Mouse (Mus musculus) embryo, embryonic 10 days (tissue): ENCODE data around the gene Arl15.

Experiments used
- DNase-seq: peaks from one replicate; pipeline ENCODE4 v3.0.0-alpha.2; 2015; ENCODE audit warnings: low spot score

Arl15 gene

DNA sequence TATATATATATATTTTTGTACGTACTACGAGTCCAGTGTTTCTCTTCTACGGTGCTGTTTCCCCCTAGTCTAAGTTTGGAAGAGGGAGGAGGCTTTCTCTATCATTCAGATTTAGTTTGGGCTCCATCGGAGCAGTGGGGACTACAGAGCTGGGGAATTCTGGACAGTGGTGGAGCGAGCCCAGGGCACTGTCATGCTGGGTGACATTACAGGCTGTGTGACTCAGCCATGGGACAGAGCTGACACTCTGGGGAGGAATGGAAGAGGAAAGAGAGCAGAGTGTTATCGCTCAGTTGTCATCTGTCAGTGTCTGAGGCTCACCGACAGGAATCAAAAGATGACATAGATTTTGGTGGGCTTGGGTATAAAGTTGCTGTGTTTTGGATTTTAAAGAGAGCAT lies 124.4 kb downstream of the Arl15 start:
- DNase-seq, result no peak

DNA sequence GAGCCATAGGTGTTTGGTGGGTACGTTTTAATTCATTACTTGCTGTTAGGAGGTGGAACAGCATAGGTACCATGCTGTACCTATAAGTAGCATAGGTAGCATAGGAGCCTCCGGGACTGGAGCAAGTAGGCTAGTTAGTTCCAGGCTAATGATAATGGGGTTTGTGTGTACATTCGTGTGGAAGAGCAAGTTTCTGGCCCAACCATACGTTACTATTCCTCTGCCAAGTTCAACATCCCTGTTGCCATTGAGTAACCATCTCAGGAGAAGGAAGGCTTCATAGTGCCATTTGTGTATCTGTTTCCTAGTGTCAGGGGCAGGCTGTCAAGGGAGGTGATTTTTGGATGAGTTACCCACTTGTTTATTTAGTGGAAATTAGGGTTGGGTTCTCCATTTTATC lies 141.4 kb downstream of the Arl15 start:
- DNase-seq, result no peak

- DNase-seq, result no peak
Observed at GRCm38 (mm10) chr13:113937231-113937630, 142.9 kb downstream of the Arl15 start.

- no peak for DNase-seq
Observed at GRCm38 (mm10) chr13:113938561-113938960, 144.3 kb downstream of the Arl15 start.

DNA sequence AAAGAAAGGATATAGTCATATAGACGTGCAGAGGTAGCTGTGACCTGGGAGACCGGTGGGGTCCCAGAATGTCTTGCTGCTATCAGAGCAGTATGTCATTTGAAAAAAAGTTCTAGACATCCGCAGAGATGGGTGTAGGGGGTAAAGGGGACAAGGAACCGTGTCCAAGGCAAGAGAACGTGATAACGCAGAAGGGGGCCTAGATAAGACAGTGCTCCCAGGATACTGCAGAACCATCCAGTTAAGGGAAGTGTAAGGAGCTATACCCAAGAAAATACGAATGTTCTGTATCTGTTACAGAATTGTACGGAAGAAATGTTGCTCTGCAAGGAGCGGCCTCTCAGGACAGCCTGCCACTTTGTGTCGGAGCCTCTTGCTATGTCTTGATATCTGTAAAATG lies 144.8 kb downstream of the Arl15 start:
- no peak for DNase-seq

GRCm38 (mm10) chr13:113939681-113940080 lies 145.4 kb downstream of the Arl15 start:
- DNase-seq, result no peak

- DNase-seq, result no peak
Observed at GRCm38 (mm10) chr13:113940151-113940550, 145.8 kb downstream of the Arl15 start.

DNA sequence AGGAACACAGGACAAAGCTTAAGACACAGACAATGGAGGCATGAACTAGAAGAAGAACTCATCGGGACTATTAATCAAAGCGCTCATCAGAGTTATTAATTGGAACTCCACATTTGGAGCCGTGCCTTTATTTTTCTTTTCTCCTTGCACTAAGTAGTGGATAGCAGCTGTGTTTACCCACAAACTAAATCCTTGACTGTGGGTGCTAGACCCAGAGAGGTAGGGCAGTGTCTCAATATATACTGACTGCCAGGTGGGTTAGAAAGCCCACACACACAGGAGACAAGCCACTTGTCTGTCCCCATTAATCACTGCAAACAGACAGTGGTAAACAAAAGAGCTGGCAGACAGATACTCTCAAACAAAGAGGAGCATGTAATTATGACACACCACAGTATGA lies 147.6 kb downstream of the Arl15 start:
- DNase-seq, result no peak

DNA sequence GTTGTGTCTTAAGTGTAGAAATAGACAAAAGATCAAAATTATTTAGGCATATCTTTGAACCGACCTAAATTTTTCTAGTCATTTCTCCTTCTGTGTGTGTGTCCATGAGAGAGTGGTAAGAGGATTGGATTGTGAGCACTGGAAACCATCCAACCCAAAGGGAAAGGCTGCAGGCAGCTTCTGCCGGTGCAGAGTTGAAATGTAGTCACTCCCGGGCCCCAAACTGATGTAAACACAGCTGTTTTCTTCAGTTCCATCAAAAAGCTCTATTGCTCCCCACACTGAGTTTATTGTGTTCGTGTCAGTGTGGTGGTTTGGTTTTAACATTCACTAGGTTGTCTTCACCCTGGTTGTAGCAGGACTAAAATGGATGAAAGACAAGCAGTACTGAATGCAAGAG lies 153.2 kb downstream of the Arl15 start:
- DNase-seq, result no peak

GRCm38 (mm10) chr13:113949708-113950107 lies 155.4 kb downstream of the Arl15 start:
- peak; percentile 7 for DNase-seq

GRCm38 (mm10) chr13:113950131-113950530 lies 155.8 kb downstream of the Arl15 start:
- DNase-seq, result no peak

GRCm38 (mm10) chr13:113957438-113957837 lies 163.1 kb downstream of the Arl15 start:
- no peak for DNase-seq

DNA sequence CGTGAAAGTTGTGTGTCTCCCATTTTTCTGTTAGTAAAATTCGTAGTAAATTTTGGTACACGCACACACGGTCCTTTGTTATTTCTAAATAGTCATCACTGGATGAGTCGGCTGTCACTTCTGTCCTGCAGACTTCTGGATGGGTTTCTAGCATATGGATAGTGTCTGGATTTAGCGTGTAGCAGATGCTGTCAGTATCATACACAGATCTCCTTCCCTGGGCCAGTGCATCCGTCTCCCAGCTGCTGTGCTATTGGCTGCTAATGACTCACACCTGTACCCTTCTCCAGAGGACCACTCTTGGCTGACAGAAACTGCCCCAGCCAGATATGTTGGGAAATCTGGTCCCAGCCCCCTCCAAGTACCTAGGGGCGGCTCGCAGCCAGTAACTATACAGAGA lies 170.6 kb downstream of the Arl15 start:
- DNase-seq, result no peak

- no peak for DNase-seq
Observed at GRCm38 (mm10) chr13:113970706-113971105, 176.4 kb downstream of the Arl15 start.

GRCm38 (mm10) chr13:113972401-113972800 lies 178.1 kb downstream of the Arl15 start:
- no peak for DNase-seq

GRCm38 (mm10) chr13:113974866-113975265 lies 180.6 kb downstream of the Arl15 start:
- no peak for DNase-seq

DNA sequence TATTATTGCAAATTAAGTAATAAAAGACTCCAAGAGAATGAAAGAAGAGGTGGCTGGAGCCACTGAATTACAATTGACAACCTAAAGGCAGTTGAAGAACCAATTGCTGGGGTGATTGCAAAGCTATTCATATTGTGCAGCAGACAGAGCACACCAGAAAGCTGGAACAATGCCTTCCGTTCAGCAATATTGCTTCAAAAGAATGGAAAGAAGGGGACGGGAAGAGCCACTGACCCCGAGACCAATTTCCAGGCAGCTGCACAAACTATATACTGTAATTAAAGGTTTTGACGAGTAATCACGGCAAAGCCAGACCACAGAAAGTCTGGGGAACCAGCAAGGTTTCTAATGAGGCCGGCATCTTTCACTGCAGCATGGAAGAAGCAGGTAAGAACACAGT lies 181.4 kb downstream of the Arl15 start:
- DNase-seq, result peak; percentile 54

GRCm38 (mm10) chr13:113976936-113977335 lies 182.6 kb downstream of the Arl15 start:
- no peak for DNase-seq

DNA sequence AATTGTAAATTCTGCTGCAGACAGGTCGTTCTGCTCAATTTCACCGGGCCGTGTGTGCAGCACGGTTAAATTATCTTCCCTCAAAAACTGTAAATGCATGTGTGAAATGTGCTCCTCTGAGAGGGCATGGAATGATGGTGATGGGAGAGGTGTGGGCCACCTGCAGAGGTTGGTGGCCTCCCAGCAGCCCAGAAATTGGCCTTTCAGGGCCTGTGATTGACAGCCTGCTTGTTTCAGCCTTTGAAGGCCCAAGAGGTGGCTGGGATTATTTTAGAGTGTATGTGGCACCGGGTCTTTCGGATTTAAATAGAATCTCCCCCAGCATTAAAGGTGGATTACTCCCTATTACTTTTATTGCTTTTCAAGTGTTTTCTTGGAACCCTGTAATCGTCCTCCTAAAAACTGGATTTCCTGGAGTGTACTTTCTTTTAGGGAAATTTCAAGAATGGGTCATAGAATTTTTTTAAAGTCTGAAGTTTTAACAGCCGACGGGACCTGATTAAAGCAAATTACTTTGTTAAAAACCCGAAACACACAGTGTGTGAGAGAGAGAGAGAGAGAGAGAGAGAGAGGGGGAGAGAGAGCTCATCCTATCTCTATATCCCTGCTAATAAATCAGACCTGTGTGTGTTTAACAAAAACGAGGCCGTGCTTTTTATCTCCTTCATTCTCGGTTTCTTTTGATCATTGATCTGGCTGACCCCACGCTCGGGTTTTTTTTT lies 186.6 kb downstream of the Arl15 start:
- no peak for DNase-seq

DNA sequence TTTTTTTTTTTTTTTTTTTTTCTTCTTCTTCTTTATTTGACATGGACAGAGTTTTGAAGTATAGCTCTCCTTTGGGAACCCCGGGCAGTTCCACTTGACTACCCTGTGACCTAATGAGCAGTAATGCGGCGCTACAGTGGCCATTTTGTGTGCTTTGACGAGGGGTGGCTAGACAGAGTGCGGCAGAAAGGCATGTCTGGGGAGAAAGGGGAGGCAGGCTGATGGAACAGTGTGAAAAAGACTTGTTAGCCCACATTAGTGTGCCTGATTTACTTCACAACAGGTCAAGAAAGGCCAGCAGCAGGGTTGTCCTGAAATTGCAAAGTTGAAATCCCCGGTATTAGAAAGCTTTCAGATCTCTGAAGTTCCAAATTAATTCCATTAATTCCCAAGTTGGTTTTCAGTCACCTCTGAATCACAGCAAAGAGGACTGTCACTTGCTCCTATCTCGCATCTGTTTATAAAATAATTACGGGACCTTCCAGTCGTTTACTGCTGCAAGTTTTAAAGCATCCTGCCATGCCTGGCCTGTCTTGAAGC lies 187.2 kb downstream of the Arl15 start:
- peak; percentile 82 for DNase-seq

GRCm38 (mm10) chr13:113983633-113984032 lies 189.3 kb downstream of the Arl15 start:
- peak; percentile 28 for DNase-seq

- no peak for DNase-seq
Observed at GRCm38 (mm10) chr13:113984491-113984890, 190.2 kb downstream of the Arl15 start.

DNA sequence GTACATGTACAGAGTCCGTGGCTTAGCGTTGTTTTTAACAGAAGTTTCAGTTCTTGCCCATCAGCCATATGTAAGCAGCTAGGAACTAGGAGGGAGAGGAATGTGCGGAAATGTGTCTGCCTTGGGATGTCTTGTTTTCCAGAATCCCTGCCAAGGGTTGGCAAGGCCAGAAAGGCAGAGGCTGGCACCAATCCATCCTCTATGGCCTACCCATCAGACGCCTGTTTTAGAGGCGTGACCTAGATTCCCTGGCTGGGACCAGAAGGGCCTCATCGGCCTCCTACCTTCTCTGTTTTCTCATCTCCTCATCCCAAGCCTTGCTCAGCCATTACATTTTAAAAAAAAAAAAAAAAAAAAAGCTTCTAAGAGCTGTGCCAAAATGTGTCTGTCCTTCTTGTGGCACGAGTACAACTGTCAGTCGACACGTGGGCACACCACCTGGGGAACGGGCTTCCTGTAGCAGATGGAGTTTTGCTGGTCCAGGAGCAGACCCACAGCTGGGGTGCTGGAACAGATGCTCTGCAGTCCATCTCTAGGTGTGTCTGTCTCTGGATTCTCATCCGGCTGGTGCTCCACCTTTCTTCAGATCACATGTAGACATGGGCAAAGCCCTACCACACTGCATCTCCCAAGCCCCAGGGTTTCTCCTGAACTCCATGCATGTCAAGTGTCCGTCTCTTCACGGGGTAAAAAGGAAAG lies 192.7 kb downstream of the Arl15 start:
- no peak for DNase-seq
